Mouse (Mus musculus) heart, embryonic 15.5 days (tissue): ENCODE data around the gene AC134908.4. TPM values are rescaled to one million over a fixed set of nuclear protein-coding genes. Genes with fewer than 3 reads are reported as not detected.

Source experiments
- ATAC-seq: fragments of 200-750 bp; cut with Nextera tagmentation; replicated peaks from 2 replicates; pipeline ENCODE4 v1.8.0; 2017; ENCODE audit warnings: low read depth, moderate TSS enrichment; ENCODE audit not compliant: insufficient number of reproducible peaks, insufficient read depth, low FRiP score
- H3K27ac ChIP-seq: fragments of 300-500 bp; sonication (generic); 2 replicates; pipeline ENCODE4 v1.5.1; 2015; ENCODE audit warnings: mild to moderate bottlenecking, inconsistent platforms
- H3K27me3 ChIP-seq: fragments of 300-500 bp; sonication (generic); 2 replicates; pipeline ENCODE4 v1.6.1; 2015; ENCODE audit warnings: inconsistent platforms
- H3K36me3 ChIP-seq: fragments of 300-500 bp; sonication (generic); 2 replicates; pipeline ENCODE4 v1.6.1; 2015; ENCODE audit warnings: mild to moderate bottlenecking, inconsistent platforms
- H3K4me1 ChIP-seq: fragments of 300-500 bp; sonication (generic); replicated peaks from 2 replicates; pipeline ENCODE4 v1.6.1; 2015; ENCODE audit warnings: inconsistent platforms
- H3K4me2 ChIP-seq: fragments of 300-500 bp; sonication (generic); 2 replicates; pipeline ENCODE4 v1.6.1; 2015; ENCODE audit warnings: inconsistent platforms, mild to moderate bottlenecking, moderate library complexity
- H3K4me3 ChIP-seq: fragments of 300-500 bp; sonication (generic); 2 replicates; pipeline ENCODE4 v1.5.1; 2015; ENCODE audit warnings: mild to moderate bottlenecking, inconsistent platforms
- H3K9ac ChIP-seq: fragments of 300-500 bp; sonication (generic); 2 replicates; pipeline ENCODE4 v1.6.1; 2015; ENCODE audit warnings: mild to moderate bottlenecking, inconsistent platforms
- H3K9me3 ChIP-seq: fragments of 300-500 bp; sonication (generic); replicated peaks from 2 replicates; pipeline ENCODE4 v1.6.1; 2016; ENCODE audit warnings: inconsistent platforms
- WGBS: fragments of 180-500 bp; shearing (Covaris S2); methylation state at CpG from one replicate; pipeline ENCODE4 v1.1.7; 2015; ENCODE audit warnings: mixed read lengths; 5-methylcytosine and 5-hydroxymethylcytosine counted together
- polyA plus RNA-seq: library from polyadenylated mRNA; unstranded; fragments of >200 nt; fragmentation: Nextera tagmentation; extraction: Ambion mirVana; gene quantifications from 2 replicates; pipeline ENCODE4 v1.2.1, GENCODE M21; 2015

AC134908.4 gene
- polyA plus RNA-seq, 1 experiment from 2014 or later: 0.50 TPM

GRCm38 (mm10) chr17:25801029-25801428, 5.6 kb upstream of the AC134908.4 start:
- no peak overlapping the region for H3K27ac ChIP-seq
- ATAC-seq: no peak
- H3K4me2 ChIP-seq: no peak overlapping the region
- H3K4me3 ChIP-seq: no peak overlapping the region
- H3K27me3 ChIP-seq: peaks cover 15% of the 10 kb centered on the region
- WGBS: 5% methylated on average over 6 of the region's 6 CpGs
- no peaks in the 10 kb centered on the region for H3K36me3 ChIP-seq
- H3K4me1 ChIP-seq: peaks cover 14% of the 10 kb centered on the region
- no peaks in the 10 kb centered on the region for H3K9me3 ChIP-seq
- no peak overlapping the region for H3K9ac ChIP-seq

GRCm38 (mm10) chr17:25796951-25797369, 1.5 kb upstream of the AC134908.4 start, which contains the start of gene Metrn:
TSS of gene Metrn (minus strand) at chr17:25797136.
- Histone ChIP-seq H3K36me3 (no peaks in the 10 kb centered on the region), H3K4me1 (peaks cover 31% of the 10 kb centered on the region), H3K4me2 (peak within 1 kb of the TSS; percentile 82), H3K27ac (no peak within 1 kb of the TSS), H3K9ac (peak within 1 kb of the TSS; percentile 65), H3K27me3 (peaks cover 5% of the 10 kb centered on the region), H3K9me3 (no peaks in the 10 kb centered on the region), H3K4me3 (peak within 1 kb of the TSS; percentile 69)
- peak; percentile 78 for ATAC-seq
- WGBS: 0% methylated on average over 35 of the region's 35 CpGs

GRCm38 (mm10) chr17:25796211-25796771, 832 bp upstream of the AC134908.4 start:
- H3K27me3 ChIP-seq: peaks cover 1% of the 10 kb centered on the region; the same call in 1 of the 2 replicates
- H3K4me1 ChIP-seq: peaks cover 35% of the 10 kb centered on the region
- no peak overlapping the region for H3K27ac ChIP-seq
- peak overlapping the region; percentile 69 for H3K4me3 ChIP-seq
- H3K9me3 ChIP-seq: no peaks in the 10 kb centered on the region
- peak overlapping the region; percentile 65 for H3K9ac ChIP-seq
- ATAC-seq: no peak
- no peaks in the 10 kb centered on the region for H3K36me3 ChIP-seq
- peak overlapping the region; percentile 82 for H3K4me2 ChIP-seq
- 4% methylated on average over 37 of the region's 37 CpGs for WGBS

DNA sequence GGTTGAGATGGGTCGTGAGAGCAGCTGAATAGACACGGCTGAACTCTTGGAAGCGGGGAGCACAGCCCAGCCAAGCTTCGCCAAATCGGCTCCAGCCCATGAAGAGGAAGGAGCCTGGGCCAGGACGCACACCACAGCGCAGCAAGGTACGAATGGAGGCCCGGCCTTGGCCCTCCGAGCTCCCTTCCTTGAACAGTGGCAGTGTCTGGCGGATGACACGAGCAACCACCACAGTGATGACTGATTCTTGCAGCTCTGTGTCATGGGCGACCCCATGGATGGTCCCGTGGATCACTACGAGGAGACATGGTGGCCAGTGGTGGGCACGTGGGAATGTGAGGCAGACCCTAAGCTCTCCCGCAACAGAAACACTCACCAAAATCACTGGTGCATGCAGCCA, 461 bp downstream of the AC134908.4 start:
- no peak for ATAC-seq
- Histone ChIP-seq H3K4me1 (peaks cover 45% of the 10 kb centered on the region), H3K4me2 (0 out of 2 replicates have a peak overlapping the region, but pooled peaks have one; percentile 82), H3K9me3 (no peaks in the 10 kb centered on the region), H3K27ac (no peak overlapping the region), H3K9ac (no peak overlapping the region), H3K36me3 (0 out of 2 replicates have a peak, but pooled peaks cover 3% of the 10 kb centered on the region), H3K27me3 (no peaks in the 10 kb centered on the region), H3K4me3 (no peak overlapping the region)
- 85% methylated on average over 17 of the region's 17 CpGs for WGBS

DNA sequence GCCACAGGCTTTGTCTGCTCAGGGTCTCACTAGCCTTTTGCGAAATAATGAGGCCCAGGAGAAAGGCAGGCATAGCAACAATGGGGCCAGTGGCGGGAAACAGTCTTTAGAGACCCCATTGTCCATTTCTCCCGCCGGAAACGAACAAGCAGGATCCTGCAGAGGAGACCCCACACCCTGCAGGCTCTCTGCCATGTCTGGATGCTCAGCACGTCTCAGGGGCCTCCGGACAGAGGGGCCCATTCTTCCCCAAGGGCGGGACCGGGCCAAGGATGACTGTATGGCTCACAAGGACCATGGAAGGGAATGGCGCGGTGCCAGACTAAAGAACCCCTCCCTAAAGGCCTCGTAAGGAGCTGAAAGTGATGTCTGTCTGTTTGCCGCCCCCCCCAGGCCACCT, 1.3 kb downstream of the AC134908.4 start:
- no peaks in the 10 kb centered on the region for H3K9me3 ChIP-seq
- H3K36me3 ChIP-seq: peaks cover 9% of the 10 kb centered on the region; the same call in 1 of the 2 replicates
- 73% methylated on average over 13 of the region's 13 CpGs for WGBS
- H3K4me3 ChIP-seq: no peak overlapping the region
- H3K4me2 ChIP-seq: no peak overlapping the region
- peaks cover 45% of the 10 kb centered on the region for H3K4me1 ChIP-seq
- no peak overlapping the region for H3K9ac ChIP-seq
- no peaks in the 10 kb centered on the region for H3K27me3 ChIP-seq
- H3K27ac ChIP-seq: 0 out of 2 replicates have a peak overlapping the region, but pooled peaks have one; percentile 91
- ATAC-seq: no peak

- Histone ChIP-seq H3K9ac (peak within 1 kb of the TSS; percentile 55), H3K36me3 (peaks cover 20% of the 10 kb centered on the region; the same call in 1 of the 2 replicates), H3K4me3 (peak within 1 kb of the TSS; percentile 63), H3K27ac (peak within 1 kb of the TSS; percentile 91), H3K4me2 (peak within 1 kb of the TSS; percentile 79), H3K27me3 (no peaks in the 10 kb centered on the region), H3K4me1 (peaks cover 45% of the 10 kb centered on the region), H3K9me3 (no peaks in the 10 kb centered on the region)
- 1% methylated on average over 14 of the region's 14 CpGs for WGBS
- ATAC-seq: peak; percentile 77
Observed at GRCm38 (mm10) chr17:25792615-25793014, 2.8 kb downstream of the AC134908.4 start, which contains the start of gene Fam173a. TSS of gene Fam173a (minus strand) at chr17:25792901.

- peak overlapping the region; percentile 55 for H3K9ac ChIP-seq
- H3K4me3 ChIP-seq: peak overlapping the region; percentile 63
- peak; percentile 35; the same call in 1 of the 2 replicates for ATAC-seq
- peak overlapping the region; percentile 91 for H3K27ac ChIP-seq
- peak overlapping the region; percentile 79 for H3K4me2 ChIP-seq
- H3K27me3 ChIP-seq: no peaks in the 10 kb centered on the region
- H3K4me1 ChIP-seq: peaks cover 45% of the 10 kb centered on the region
- no peaks in the 10 kb centered on the region for H3K9me3 ChIP-seq
- WGBS: under 1% methylated on average over 45 of the region's 45 CpGs
- H3K36me3 ChIP-seq: peaks cover 25% of the 10 kb centered on the region; the same call in 1 of the 2 replicates
Observed at GRCm38 (mm10) chr17:25791843-25792527, 3.5 kb downstream of the AC134908.4 start.

GRCm38 (mm10) chr17:25791320-25791842, 4.1 kb downstream of the AC134908.4 start:
- Histone ChIP-seq H3K9me3 (no peaks in the 10 kb centered on the region), H3K9ac (peak overlapping the region; percentile 55), H3K4me3 (peak overlapping the region; percentile 63), H3K4me2 (peak overlapping the region; percentile 79), H3K4me1 (peaks cover 43% of the 10 kb centered on the region), H3K27me3 (no peaks in the 10 kb centered on the region), H3K36me3 (peaks cover 25% of the 10 kb centered on the region; the same call in 1 of the 2 replicates), H3K27ac (peak overlapping the region; percentile 91)
- WGBS: 24% methylated on average over 19 of the region's 19 CpGs
- ATAC-seq: 0 out of 2 replicates have a peak, but pooled peaks have one; percentile 2

DNA sequence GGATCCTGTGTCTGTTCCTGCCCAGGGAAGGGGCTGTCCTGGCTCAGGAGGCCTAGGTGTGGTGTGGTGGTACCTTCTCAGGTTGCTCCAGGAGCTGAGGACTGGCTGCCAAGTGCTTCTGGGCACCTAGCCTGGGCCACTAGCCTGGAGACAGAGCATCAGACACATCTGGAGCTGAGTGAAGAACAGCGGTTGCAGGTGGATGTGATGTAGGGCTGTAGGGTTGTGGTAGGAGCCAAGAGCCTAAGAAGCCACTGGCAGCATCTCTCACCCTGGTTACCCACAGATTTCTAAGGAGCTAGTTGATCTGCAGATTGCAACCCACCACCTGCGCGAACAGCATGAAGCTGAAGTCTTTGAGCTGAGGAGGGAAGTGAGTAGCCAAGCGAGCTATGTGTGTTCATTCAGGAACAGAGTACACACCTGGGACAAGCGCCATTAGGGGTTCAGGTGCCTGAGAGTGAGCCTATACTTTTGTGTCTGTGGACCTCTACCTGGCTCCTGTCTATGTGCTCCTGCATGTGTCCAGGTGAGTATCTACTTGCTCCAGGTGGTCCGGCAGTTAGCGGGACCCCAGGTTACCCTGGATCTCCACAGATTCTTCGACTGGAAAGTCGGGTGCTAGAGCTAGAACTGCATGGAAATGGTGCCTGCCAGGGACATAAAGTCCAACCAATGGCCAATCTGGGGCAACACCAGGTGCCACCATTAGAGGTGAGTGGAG, 8.5 kb downstream of the AC134908.4 start:
- no peak overlapping the region for H3K27ac ChIP-seq
- no peak overlapping the region for H3K4me3 ChIP-seq
- H3K27me3 ChIP-seq: no peaks in the 10 kb centered on the region
- WGBS: 87% methylated on average over 9 of the region's 9 CpGs
- peaks cover 47% of the 10 kb centered on the region for H3K4me1 ChIP-seq
- H3K36me3 ChIP-seq: peaks cover 42% of the 10 kb centered on the region
- H3K9ac ChIP-seq: no peak overlapping the region
- no peak overlapping the region for H3K4me2 ChIP-seq
- H3K9me3 ChIP-seq: no peaks in the 10 kb centered on the region
- no peak for ATAC-seq

GRCm38 (mm10) chr17:25786280-25786679, 9.2 kb downstream of the AC134908.4 start, which contains the start of gene Ccdc78:
TSS of gene Ccdc78 (plus strand) at chr17:25786580.
- H3K4me3 ChIP-seq: peak within 1 kb of the TSS; percentile 82
- peaks cover 48% of the 10 kb centered on the region for H3K36me3 ChIP-seq
- no peak for ATAC-seq
- peak within 1 kb of the TSS; percentile 78 for H3K4me2 ChIP-seq
- H3K4me1 ChIP-seq: peaks cover 43% of the 10 kb centered on the region
- H3K9me3 ChIP-seq: no peaks in the 10 kb centered on the region
- no peaks in the 10 kb centered on the region for H3K27me3 ChIP-seq
- WGBS: 71% methylated on average over 3 of the region's 3 CpGs
- peak within 1 kb of the TSS; percentile 93 for H3K27ac ChIP-seq
- H3K9ac ChIP-seq: peak within 1 kb of the TSS; percentile 73
